Mouse (Mus musculus) thymus, postnatal 10 days (tissue): ENCODE data around the gene Vmn2r32.
"Not testable (repeated sequence)": the region's sequence is repeated elsewhere in the genome, so short reads cannot be mapped to it uniquely, and the experiment has no call there.

Experiments used
- DNase-seq, 2 experiments: peaks; one replicate each; pipeline ENCODE4 v3.0.0; 2021; ENCODE audit warnings: low spot score in 2 of 2

Vmn2r32 gene

GRCm38 (mm10) chr7:7479918-7480317, at the start of gene Vmn2r32:
TSS of gene Vmn2r32 (minus strand) at chr7:7480018.
- not testable (repeated sequence) for DNase-seq
